Mouse (Mus musculus) spleen, embryonic (tissue): ENCODE data around the gene Gm45753.

Experiments
- CTCF ChIA-PET: fragments of 350-600 bp; sonication (Branson Sonifier 250); formaldehyde crosslinking; loops from one replicate; lab custom pipeline; 2022; lab: Charles Lee

Gene Gm45753

GRCm38 (mm10) chr8:45277453-45277852 is 30.8 kb downstream of the Gm45753 start:
- CTCF ChIA-PET = no interaction called here

DNA sequence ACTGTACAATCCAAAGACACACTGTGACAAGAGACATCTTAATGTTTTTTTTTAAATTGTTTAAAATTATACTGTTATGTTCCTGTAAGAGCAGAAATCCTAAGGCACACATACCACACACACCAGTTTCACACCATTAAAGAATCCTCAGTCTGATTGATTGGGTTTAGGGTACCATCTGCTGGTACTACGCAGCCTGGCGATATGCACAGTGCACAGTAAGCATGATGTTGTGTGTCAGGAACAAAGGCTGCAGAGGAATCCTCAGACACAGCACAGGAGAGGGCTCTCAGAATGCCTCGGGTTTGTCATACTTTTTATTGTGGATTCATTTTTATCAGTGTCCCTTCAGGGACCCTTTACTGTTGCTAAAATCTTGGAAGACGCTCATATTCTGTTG is 33.9 kb downstream of the Gm45753 start:
- CTCF ChIA-PET = no interaction called here

DNA sequence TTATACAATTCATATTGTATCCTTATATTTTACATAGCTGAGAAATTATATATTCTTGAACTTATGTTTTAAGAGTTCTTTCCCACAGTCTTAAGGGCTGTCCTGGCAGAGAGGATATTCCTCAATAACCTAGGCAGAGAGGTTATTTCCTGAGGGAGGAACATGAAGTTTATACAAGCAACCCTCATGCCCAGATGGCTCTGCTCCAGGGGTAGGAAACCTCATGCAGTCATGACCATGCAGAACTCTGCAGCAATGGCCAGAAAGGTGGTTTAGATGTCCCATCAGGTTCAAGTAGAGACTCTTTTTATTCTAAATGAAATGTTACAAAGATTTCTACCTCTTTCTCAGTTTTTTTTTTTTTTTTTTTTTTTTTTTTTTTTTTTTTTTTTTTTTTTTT is 39.2 kb downstream of the Gm45753 start:
- CTCF ChIA-PET = no interaction called here

- CTCF ChIA-PET = no interaction called here
Observed at GRCm38 (mm10) chr8:45268485-45268884, 39.8 kb downstream of the Gm45753 start.

GRCm38 (mm10) chr8:45267611-45268391 is 40.5 kb downstream of the Gm45753 start:
- CTCF ChIA-PET = no interaction called here

DNA sequence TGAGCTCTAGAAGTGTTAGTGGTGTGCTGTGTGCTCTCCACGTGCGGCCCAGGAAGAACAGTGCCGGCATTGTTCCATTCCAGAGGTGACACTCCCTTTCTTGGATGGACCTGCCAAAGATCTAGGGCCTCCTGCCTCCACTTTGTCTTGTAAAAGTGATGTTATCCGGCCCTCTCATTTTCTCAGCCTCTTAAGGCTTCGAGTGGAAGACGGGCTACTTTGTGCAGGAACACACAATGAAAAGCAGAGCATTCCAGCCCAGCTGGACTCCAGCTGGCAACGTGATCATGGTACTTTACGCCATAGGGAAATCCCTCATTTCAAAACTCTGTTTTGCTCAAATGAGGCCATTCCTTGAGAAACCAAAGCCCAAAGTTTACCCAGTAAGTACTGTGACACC is 41.3 kb downstream of the Gm45753 start:
- CTCF ChIA-PET = no interaction called here

DNA sequence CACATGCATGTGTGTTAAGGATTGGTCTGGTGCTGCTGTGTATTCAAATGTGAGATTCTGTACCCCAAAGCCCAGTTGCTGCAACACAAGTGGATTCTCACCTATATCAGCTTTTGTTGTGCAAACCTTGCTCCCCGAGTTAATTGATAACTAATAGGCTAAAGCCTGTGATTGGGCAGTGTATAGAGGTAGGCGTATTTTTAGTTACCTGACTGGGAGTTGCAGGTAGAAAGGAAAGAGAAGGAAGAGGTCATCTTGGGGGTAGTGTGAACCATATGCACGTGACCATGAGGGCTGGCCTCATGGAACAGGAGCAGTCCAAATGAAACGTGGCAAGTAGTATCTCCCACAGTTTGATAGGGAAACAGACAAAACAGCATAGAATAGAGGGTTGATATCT is 43.3 kb downstream of the Gm45753 start:
- CTCF ChIA-PET = no interaction called here

DNA sequence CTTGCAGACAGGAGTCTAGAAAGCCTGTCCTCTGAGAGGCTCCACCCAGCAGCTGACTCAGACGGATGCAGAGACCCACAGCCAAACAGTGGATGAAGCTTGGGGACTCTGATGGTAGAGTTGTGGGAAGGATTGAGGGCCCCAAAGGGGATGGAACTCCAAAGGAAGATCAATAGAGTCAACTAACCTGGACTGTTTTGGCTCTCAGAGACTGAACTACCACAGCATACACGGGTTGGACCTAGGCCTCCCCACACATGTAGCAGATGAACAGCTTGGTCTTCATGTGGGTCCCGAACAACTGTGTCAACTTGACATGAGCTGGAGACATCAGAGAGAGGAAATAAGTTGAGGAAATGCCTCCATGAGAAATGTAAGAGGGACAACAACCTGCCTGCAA is 45.4 kb downstream of the Gm45753 start:
- CTCF ChIA-PET = no interaction called here

DNA sequence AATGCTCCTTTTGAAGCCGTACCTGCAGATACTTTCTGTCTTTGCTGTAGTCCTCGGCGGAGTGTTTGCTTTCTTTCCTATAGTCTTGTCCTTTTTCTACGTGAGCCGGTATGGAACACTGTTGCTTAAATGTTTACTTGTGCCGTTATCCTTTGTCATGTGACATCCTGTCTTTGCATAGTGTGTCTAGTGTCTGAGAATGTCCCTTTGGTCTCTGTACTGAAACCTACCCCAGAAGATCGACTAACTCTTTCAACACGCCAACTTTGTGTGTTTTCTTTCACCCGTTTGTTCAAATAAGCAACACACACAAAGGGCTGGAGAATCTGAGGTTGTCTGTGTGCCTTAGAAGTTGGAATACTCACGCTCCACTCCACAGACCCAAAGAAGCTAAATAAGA is 46.3 kb downstream of the Gm45753 start, which contains the start of gene F11:
Gene F11 (minus strand): TSS at position 112 of the 400 bp plus-strand sequence.
- CTCF ChIA-PET = no interaction called here

GRCm38 (mm10) chr8:45258421-45258820 is 49.8 kb downstream of the Gm45753 start:
- CTCF ChIA-PET = no interaction called here

- CTCF ChIA-PET = no interaction called here
Observed at GRCm38 (mm10) chr8:45255040-45255439, 53.2 kb downstream of the Gm45753 start.

GRCm38 (mm10) chr8:45254194-45254842 is 53.9 kb downstream of the Gm45753 start:
- CTCF ChIA-PET = no interaction called here

DNA sequence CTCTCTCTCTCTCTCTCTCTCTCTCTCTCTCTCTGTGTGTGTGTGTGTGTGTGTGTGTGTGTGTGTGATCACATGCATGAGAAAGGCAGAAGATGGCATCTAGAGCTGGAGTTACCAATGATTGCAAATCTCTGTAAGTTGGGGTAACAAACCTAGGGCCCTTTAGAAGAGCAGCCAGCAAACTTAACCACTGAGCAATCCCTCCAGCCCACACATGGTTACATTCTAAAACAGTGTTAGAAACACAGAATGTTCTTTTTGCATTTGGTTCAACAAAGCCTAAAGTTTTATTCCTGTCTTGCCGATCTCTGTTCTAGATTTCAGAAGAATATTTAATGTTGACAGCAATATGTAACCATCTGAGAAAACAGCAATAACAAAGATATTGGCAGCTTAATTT is 54.7 kb downstream of the Gm45753 start:
- CTCF ChIA-PET = no interaction called here

DNA sequence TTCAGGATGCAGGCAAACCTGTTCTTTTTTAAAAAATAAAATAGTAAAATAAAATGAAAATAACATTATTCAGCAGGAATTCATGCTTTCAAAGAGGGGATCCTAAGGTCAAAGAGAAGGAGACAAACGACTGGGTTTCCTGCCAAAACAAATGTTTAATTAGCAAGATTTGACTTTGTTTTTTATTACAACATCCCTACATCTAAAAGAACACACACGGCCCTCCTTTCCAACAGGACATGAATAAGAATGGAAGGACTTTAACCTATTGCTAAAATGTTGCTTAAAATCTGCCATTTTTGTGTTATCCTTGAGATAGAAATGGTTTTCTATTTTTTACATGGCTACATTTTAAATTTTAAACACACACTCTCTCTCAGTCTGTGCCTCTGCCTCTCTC is 55.2 kb downstream of the Gm45753 start:
- CTCF ChIA-PET = no interaction called here

- CTCF ChIA-PET = no interaction called here
Observed at GRCm38 (mm10) chr8:45246307-45246706, 62.0 kb downstream of the Gm45753 start.

DNA sequence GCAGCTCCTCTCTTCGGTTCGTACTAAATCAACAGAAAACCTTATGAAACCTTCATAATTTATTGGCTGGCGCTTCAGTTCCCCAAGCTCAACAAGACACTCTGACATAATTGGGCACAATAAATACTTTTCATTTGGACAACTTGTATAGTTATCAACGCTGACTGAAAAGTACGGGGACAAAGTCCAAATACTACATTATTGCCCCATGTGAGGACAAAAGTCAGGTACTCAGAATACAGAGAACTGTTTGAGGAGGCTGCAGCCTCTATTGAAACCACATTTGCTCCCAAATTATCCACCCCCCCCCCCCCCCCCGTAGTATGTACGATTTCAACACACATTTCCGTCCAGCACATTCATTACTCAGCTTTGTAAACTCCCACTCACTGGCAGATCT is 68.9 kb downstream of the Gm45753 start:
- CTCF ChIA-PET = no interaction called here

DNA sequence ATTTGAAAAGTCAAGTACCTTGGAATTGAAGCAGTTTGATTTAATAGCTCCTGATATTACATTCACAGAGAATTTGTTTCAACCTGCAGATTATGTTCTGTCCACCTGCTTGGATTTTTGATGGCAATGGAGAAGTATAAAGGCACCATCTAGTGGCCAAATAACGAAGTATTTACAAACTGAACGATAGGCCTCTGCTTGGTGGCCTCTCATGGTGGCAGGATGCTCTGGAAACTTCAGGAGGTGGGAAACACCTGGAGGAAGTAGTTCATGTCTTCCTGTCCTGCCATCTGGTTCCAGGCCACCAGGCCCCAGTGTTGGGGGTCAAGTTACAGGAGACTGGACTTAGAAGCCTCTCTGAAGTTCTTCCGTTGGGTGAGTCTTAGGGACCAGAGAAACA is 70.0 kb downstream of the Gm45753 start:
- CTCF ChIA-PET = no interaction called here

- CTCF ChIA-PET = no interaction called here
Observed at GRCm38 (mm10) chr8:45236164-45236912, 71.9 kb downstream of the Gm45753 start.

GRCm38 (mm10) chr8:45235228-45235627 is 73.0 kb downstream of the Gm45753 start:
- CTCF ChIA-PET = no interaction called here

DNA sequence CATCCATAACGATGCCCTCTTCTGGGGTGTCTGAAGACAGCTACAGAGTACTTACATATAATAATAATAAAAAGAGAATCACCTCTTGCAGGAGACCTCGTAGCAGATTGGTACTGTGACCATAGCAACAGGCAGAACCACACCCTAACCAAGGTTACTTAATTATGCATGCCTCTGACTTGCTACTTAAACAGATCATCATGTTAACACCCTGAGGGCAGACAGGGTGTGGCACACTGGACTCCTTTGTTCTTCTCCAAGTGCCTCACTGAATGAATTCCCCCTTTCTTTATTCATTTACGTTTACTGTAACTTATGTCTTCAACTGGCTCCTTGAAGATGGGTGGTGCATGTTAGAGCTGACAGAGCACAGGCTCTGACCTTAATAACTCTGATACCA is 75.0 kb downstream of the Gm45753 start:
- CTCF ChIA-PET = no interaction called here
